Mouse (Mus musculus): ENCODE measurements at regions not wholly inside any gene's neighbourhood (a gene's known extent, or its start where the extent isn't known, plus 50 kb on each side); places are given as distances from the start of the nearest gene placed in this dataset.

DNA sequence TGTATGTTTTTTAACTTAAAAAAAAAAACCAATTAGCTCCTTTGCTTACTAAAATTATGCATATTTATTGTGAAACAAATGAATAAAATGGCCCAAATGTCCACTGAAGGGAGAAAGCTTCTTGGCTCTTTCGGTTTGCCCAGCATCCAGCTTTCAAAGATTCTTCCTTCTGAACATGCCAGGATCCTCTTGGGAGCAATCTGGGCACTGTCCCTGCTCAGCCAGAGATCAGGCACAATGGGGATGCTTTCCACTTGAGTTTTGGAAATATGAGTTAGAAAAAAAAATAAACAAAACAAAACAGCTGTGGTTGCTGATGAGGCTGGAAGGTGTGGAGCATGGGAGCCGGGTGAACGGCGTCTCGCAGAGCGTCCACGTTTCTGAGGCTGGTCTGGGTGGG is 180.3 kb upstream of the Foxn2 start:
- TF ChIP-seq CTCF (IDR thresholded peaks at IDR 0.05; ENCODE audit: low read depth) (no peak), EP300 (optimal IDR thresholded peaks at IDR 0.05) (no peak)

Measured in stomach, postnatal 0 days (tissue).